Mouse (Mus musculus) ES-E14 (cell line): ENCODE measurements around the gene Adamts10.

Experiments used
- MAFK ChIP-seq: IDR thresholded peaks from 2 replicates; pipeline ENCODE4 v1.6.1; 2014; ENCODE audit warnings: mild to moderate bottlenecking, low read depth, low read length, inconsistent platforms; ENCODE audit not compliant: insufficient read depth
- ZC3H11A ChIP-seq: IDR thresholded peaks from 2 replicates; pipeline ENCODE4 v1.6.1; 2012; ENCODE audit warnings: low read depth, mild to moderate bottlenecking, inconsistent platforms, low read length, borderline replicate concordance

DNA sequence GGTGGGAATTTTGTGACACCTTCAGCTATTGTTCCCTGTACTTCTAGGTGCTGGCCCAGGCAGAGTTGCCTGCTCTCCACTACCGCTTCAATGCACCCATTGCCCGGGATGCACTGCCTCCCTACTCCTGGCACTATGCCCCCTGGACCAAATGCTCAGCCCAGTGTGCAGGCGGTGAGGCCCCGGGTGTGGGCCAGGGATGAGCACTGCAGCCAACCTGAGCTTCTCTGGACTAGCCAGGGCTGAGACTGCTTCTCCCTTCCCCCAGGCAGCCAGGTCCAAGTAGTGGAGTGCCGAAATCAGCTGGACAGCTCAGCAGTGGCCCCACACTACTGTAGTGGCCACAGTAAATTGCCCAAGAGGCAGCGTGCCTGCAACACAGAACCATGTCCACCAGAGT is 25.2 kb downstream of the Adamts10 start:
- no peak for TF ChIP-seq ZC3H11A
- no peak for TF ChIP-seq MAFK
